13 mouse cellular contexts compared by ENCODE assay signal in genomic region chr12:53064241-53064760, GRCm38 (mm10).
DNase-seq lines count a peak whose midpoint lies in the region; ATAC-seq lines count a peak whose summit lies in the region.
"Had no signal": no experiment of that assay in that cellular context is flagged by ENCODE, and none has a peak within 500 bp of the region (broad histone marks: within the 10 kb centered on the region; RNA-seq: fewer than 3 reads in every experiment).

No protein-coding gene starts in this region.

- 20% methylated on average over 4 of the region's 4 CpGs for WGBS in forebrain, embryonic 15.5 days
- 24% methylated on average over 4 of the region's 4 CpGs for WGBS in midbrain, embryonic 10.5 days
- 21% methylated on average over 4 of the region's 4 CpGs for WGBS in neural tube, embryonic 14.5 days
- 87% methylated on average over 4 of the region's 4 CpGs for WGBS in liver, embryonic 11.5 days

- peak; percentile 7 to 11 for DNase-seq in cerebellum, postnatal 10 days
- no peak for DNase-seq in cerebellum, adult 9-11 months
- peak; percentile 76 for DNase-seq in midbrain, embryonic 10.5 days (ENCODE audit: low spot score)
- DNase-seq in liver, embryonic 11.5 days (ENCODE audit: low spot score) = no peak
- no peak for DNase-seq in MN1 (ENCODE audit: low spot score)
- DNase-seq in spleen, postnatal 10 days (ENCODE audit: low spot score in 2 of 2) = no peak
- DNase-seq: adrenal gland, postnatal 14 days; kidney, adult 11 months; liver, postnatal 0 days; spleen, adult 18-20 months had no signal

- H3K27me3 ChIP-seq in forebrain, embryonic 15.5 days = no peaks in the 10 kb centered on the region
- no peaks in the 10 kb centered on the region for H3K27me3 ChIP-seq in midbrain, embryonic 10.5 days (ENCODE audit: low read depth, poor library complexity, severe bottlenecking)
- no peaks in the 10 kb centered on the region for H3K27me3 ChIP-seq in neural tube, embryonic 14.5 days (ENCODE audit: control insufficient read depth, insufficient read depth, low read length)
- no peaks in the 10 kb centered on the region for H3K27me3 ChIP-seq in liver, embryonic 11.5 days (replicated peaks; ENCODE audit: control insufficient read depth, insufficient read depth, low read length)
- H3K27me3 ChIP-seq: embryonic facial prominence, embryonic 15.5 days had no signal

- no peaks in the 10 kb centered on the region for H3K9me3 ChIP-seq in forebrain, embryonic 15.5 days
- H3K9me3 ChIP-seq in midbrain, embryonic 10.5 days (replicated peaks) = no peaks in the 10 kb centered on the region
- no peaks in the 10 kb centered on the region for H3K9me3 ChIP-seq in neural tube, embryonic 14.5 days (ENCODE audit: control insufficient read depth, low read length)
- H3K9me3 ChIP-seq in liver, embryonic 11.5 days (ENCODE audit: control insufficient read depth, low read length) = no peaks in the 10 kb centered on the region
- H3K9me3 ChIP-seq: embryonic facial prominence, embryonic 15.5 days had no signal

- no peak overlapping the region for H3K9ac ChIP-seq in forebrain, embryonic 15.5 days (replicated peaks)
- H3K9ac ChIP-seq in neural tube, embryonic 14.5 days (replicated peaks; ENCODE audit: low read depth, low read length) = no peak overlapping the region
- no peak overlapping the region for H3K9ac ChIP-seq in liver, embryonic 11.5 days (ENCODE audit: low read depth, low read length)
- H3K9ac ChIP-seq: embryonic facial prominence, embryonic 15.5 days; liver, postnatal 0 days had no signal

- no peak overlapping the region for H3K4me3 ChIP-seq in forebrain, embryonic 15.5 days
- peak overlapping the region; percentile 44 for H3K4me3 ChIP-seq in midbrain, embryonic 10.5 days
- H3K4me3 ChIP-seq in neural tube, embryonic 14.5 days (ENCODE audit: low read depth, low read length) = no peak overlapping the region
- no peak overlapping the region for H3K4me3 ChIP-seq in liver, embryonic 11.5 days (ENCODE audit: low read depth, low read length)
- H3K4me3 ChIP-seq: embryonic facial prominence, embryonic 15.5 days had no signal

- peaks cover 56% of the 10 kb centered on the region for H3K4me1 ChIP-seq in forebrain, embryonic 15.5 days
- H3K4me1 ChIP-seq in midbrain, embryonic 10.5 days = peaks cover 93% of the 10 kb centered on the region
- H3K4me1 ChIP-seq in neural tube, embryonic 14.5 days (ENCODE audit: control insufficient read depth, insufficient read depth, low read length) = peaks cover 33% of the 10 kb centered on the region
- no peaks in the 10 kb centered on the region for H3K4me1 ChIP-seq in liver, embryonic 11.5 days (replicated peaks; ENCODE audit: control insufficient read depth, insufficient read depth, low read length)

- H3K27ac ChIP-seq in forebrain, embryonic 15.5 days (replicated peaks) = 0 out of 2 replicates have a peak overlapping the region, but pooled peaks have one; percentile 37
- H3K27ac ChIP-seq in midbrain, embryonic 10.5 days (replicated peaks) = peak overlapping the region; percentile 88
- H3K27ac ChIP-seq in neural tube, embryonic 14.5 days (ENCODE audit: low read depth, low read length) = no peak overlapping the region; the same call in 1 of the 2 replicates
- H3K27ac ChIP-seq in liver, embryonic 11.5 days (ENCODE audit: low read depth, low read length) = no peak overlapping the region
- H3K27ac ChIP-seq: embryonic facial prominence, embryonic 15.5 days had no signal

- H3K36me3 ChIP-seq in forebrain, embryonic 15.5 days = no peaks in the 10 kb centered on the region
- no peaks in the 10 kb centered on the region for H3K36me3 ChIP-seq in midbrain, embryonic 10.5 days
- H3K36me3 ChIP-seq in neural tube, embryonic 14.5 days (ENCODE audit: control insufficient read depth, insufficient read depth, low read length) = no peaks in the 10 kb centered on the region
- H3K36me3 ChIP-seq in liver, embryonic 11.5 days (ENCODE audit: control insufficient read depth, insufficient read depth, low read length) = no peaks in the 10 kb centered on the region
- H3K36me3 ChIP-seq: embryonic facial prominence, embryonic 15.5 days had no signal

- no peak overlapping the region for H3K4me2 ChIP-seq in forebrain, embryonic 15.5 days (replicated peaks)
- no peak overlapping the region for H3K4me2 ChIP-seq in neural tube, embryonic 14.5 days (ENCODE audit: low read depth, low read length)
- H3K4me2 ChIP-seq in liver, embryonic 11.5 days = no peak overlapping the region
- H3K4me2 ChIP-seq: embryonic facial prominence, embryonic 15.5 days had no signal

- ATAC-seq in forebrain, embryonic 15.5 days (replicated peaks) = no peak; the same call in 1 of the 2 replicates
- peak; percentile 80; the same call in 1 of the 2 replicates for ATAC-seq in neural tube, embryonic 14.5 days (ENCODE audit: low read depth)
- no peak for ATAC-seq in liver, embryonic 11.5 days (replicated peaks; ENCODE audit: low FRiP score)
- ATAC-seq: liver, postnatal 0 days had no signal

Comparison
In these comparisons a context has a peak if more than half of its experiments do, and no peak if none do; other contexts are left out.
1. DNase-seq: peak in cerebellum, postnatal 10 days (2 of 2) and midbrain, embryonic 10.5 days (single experiment); none in cerebellum, adult 9-11 months (single experiment), liver, embryonic 11.5 days (single experiment), MN1 (single experiment) and spleen, postnatal 10 days (0 of 2).
2. H3K27ac ChIP-seq: peak in forebrain, embryonic 15.5 days (single experiment) and midbrain, embryonic 10.5 days (single experiment); none in neural tube, embryonic 14.5 days (single experiment) and liver, embryonic 11.5 days (single experiment).